Mouse (Mus musculus) C2C12 (cell line): Measurements from ENCODE around the gene 1700001P01Rik.

ENCODE experiments used
- CTCF ChIP-seq: IDR thresholded peaks from one replicate; pipeline ENCODE4 v1.5.1; 2011; ENCODE audit not compliant: control insufficient read depth, insufficient read depth, insufficient read length
- MYOD1 ChIP-seq: IDR thresholded peaks from one replicate; pipeline ENCODE4 v1.6.1; 2011; ENCODE audit warnings: low read depth; ENCODE audit not compliant: control insufficient read depth, insufficient read length
- MYOG ChIP-seq: IDR thresholded peaks from one replicate; pipeline ENCODE4 v1.6.1; 2011; ENCODE audit not compliant: control insufficient read depth, insufficient read length; ENCODE audit errors: extremely low read depth
- USF1 ChIP-seq: IDR thresholded peaks from one replicate; pipeline ENCODE4 v1.6.1; 2011; ENCODE audit warnings: low read depth, mild to moderate bottlenecking, control low read depth, moderate library complexity

GRCm38 (mm10) chr11:97798782-97799145, 23.0 kb upstream of the 1700001P01Rik start, which contains the start of gene Lasp1:
- TF ChIP-seq MYOD1 = no peak
- no peak for TF ChIP-seq CTCF
- TF ChIP-seq MYOG = no peak
- no peak for TF ChIP-seq USF1
